Mouse (Mus musculus) gastrocnemius, adult 8-10 months (tissue): ENCODE data around the gene Erc2. TPM values are rescaled to one million over a fixed set of nuclear protein-coding genes. Genes with fewer than 3 reads are reported as not detected.

ENCODE experiments used
- total RNA-seq, 4 experiments: library from RNA; stranded (reverse); gene quantifications; 2 replicates each; pipeline ENCODE4 v1.2.4; 2022

Gene Erc2
- total RNA-seq, 4 experiments from 2014 or later: 0.19 to 0.70 (median 0.36) TPM; not detected in 1

Other genes with a start within 250 kb of the Erc2 start
- 1 to 10 TPM; 3.1 to 4.5 (median 4.1) TPM for gene Fam208a, start 193.6 kb upstream of the Erc2 start, total RNA-seq
- gene Ccdc66, start 114.0 kb upstream of the Erc2 start, total RNA-seq: 1 to 10 TPM; 7.4 to 9.4 (median 8.2) TPM